Mouse (Mus musculus) liver, embryonic 14 days (tissue): ENCODE data around the gene Unc119. TPM values are rescaled to one million over a fixed set of nuclear protein-coding genes. Genes with fewer than 3 reads are reported as not detected.

Experiments used
- polyA plus RNA-seq: library from polyadenylated mRNA; depleted of rRNA; stranded (reverse); fragments of >200 nt; gene quantifications from 2 replicates; pipeline ENCODE4 v1.2.3, GENCODE M21; 2012; rRNA removed

Unc119 gene
- 30.0 and 34.5 TPM in 2 replicates for polyA plus RNA-seq

DNA sequence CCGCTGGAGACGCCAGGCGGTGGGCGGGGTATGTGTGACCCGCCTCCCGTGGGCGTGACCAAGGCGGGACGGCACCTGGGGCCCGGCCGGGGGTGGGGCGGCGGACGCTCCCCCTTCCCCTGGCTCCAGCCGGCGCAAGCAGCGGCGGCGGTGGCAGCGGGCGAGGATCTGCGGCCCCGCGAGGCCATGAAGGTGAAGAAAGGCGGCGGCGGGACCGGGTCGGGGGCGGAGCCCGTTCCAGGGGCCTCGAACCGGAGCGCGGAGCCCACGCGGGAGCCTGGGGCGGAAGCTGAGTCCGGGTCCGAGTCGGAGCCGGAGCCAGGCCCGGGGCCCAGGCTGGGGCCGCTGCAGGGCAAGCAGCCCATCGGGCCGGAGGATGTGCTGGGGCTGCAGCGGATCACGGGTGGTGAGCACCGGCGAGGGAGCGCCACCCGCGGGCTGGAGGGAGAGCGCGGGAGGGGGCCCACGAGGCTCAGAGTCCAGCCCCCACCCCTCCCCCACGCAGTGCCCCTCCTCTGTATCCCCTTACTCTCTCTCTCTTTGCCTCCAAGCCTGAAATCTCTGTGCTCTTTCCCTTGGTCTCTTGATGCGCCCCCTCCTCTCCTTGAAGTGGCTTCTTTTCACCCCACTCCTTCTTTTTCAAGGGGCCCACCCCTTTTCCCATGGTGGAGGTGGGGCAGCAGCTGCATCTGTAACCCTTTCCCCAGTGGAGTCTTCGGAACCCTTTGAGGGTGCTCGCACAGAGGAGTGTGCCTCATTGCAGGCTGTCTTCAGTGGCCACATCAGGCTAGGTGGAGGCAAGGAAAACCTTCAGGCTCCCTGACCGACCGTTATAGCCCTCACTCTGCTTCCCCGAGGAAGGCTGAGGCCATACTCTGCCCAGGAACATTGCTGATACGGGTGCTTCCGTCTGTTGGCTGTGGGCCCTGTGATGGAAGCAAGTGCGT, at the start of gene Unc119:
Gene Unc119 (plus strand): TSS at position 102 of the 947 bp plus-strand sequence.

DNA sequence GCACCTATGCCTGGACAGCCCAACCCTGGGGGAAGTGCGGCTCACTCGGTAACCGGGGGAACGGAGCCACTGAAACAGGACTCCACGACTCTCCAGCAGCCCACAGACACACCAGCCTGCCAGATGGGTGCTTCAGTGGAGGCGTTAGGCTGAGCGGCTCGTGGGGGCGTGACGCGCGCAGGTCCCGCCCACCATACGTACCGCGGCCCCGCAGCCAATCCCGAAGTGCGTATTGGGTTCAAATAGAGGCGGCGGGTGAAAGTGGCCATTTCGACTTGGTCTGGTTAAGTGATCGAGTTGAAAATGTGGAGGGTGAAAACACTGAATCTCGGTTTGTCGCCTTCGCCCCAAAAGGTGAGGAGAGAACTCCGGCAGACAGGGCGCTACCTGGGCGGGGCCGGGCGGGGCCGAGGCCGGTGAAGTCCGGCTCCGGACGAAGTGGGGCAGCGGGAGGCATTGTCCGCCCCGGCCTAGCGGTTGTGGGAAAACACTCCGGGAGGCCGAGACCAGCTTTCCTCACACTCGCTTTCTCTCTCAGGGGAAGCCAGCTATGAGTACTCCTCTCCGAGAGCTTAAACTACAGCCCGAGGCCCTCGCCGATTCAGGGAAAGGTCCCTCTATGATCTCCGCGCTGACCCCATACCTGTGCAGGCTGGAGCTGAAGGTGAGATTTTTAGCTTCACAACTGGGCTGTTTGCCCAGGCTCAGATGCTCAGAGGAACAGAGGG, 41.8 kb upstream of the Unc119 start, which contains the start of gene Spag5:
Gene Spag5 (plus strand): TSS at position 173 of the 728 bp plus-strand sequence.

DNA sequence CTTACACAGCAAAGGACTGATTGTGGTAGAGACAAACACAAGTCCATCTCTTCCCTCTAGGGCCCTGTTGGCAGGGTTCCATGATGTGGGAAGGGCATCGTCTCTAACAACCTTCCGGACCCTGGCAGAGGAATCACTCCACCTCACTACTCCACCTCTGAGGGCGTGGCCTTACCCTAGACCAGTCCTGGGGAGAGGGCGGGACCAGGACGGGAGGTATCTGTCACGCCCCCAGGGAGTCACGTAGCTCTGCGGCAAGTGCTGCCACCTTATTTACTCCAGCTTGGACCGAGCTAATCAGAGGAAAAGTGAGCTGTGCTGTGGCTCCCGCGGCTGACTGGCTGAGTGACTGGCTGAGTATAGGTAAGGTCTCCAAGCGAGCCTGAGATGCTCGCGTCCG, 20.4 kb upstream of the Unc119 start, which contains the start of gene Aldoc:
Gene Aldoc (plus strand): TSS at position 109 of the 400 bp plus-strand sequence.

DNA sequence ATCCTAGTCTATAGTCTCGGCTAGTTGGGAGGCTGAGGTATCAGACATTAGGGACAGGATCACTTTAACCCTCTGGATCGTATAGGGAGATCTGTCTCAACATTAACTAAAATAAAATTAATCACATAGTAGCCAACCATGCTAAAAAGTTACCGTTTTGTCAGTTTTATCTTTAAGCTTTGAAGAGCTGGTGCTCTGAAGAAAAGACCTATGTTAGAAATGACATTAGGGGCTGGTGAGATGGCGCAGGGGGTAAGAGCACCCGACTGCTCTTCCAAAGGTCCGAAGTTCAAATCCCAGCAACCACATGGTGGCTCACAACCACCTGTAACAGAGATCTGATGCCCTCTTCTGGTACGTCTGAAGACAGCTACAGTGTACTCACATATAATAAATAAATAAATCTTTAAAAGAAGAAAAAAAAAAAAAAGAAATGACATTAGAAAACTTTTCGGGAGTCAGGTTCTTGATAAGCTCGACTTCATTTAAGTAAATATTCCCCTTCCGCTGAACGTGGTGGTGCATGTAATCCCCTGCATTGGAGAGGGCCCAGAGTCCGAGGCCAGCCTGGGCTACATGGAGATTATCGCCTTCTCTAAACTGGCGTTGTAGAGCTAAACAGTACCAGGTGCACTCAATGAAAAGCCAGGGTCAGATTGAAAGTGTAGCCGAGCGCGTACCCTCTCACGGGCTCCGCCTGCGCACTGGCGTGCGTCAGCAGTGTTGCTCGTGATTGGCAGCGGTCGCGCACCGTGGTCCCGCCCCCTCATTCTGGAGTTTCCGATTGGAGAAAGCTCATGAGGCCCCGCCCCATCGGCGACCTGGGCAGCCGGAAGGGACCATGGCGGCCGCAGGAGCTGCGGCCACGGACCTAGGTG, 15.4 kb upstream of the Unc119 start, which contains the start of gene Pigs:
Gene Pigs (plus strand): TSS at position 782 of the 878 bp plus-strand sequence.

DNA sequence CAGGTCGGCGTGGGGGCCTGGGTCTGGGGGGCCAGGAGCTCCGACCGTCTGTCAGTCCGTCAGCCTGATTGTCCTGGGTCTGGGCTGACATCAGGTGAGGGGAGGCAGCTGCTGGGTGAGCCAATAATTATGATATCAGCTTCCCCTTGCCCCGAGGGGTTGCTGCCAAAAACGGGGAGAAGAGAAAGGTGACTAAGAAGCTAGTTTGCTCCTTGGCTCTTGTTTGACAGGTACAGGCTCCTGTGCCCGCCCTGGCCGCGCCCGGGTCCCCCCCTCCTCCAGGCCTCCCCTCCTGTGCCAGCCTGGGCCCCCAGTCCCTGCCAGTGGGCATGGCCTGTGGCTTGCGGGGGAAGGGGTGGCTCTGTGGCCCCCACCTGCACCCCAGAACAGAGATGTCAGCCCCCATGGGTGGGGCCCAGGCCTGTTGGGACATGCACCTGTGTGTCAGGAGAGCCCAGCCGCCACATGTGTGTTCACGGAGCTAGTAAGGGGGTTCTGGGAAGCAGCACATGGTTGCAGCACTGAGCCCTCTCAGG, 43.3 kb downstream of the Unc119 start, which contains the start of gene Foxn1:
Gene Foxn1 (minus strand): TSS at position 51 of the 536 bp plus-strand sequence.

Other genes starting within 250 kb of the Unc119 start
- 2.3 and 2.6 TPM in 2 replicates for gene Fam222b, start 248.8 kb upstream of the Unc119 start, polyA plus RNA-seq
- gene Traf4, start 177.9 kb upstream of the Unc119 start, polyA plus RNA-seq, result 29.3 and 33.9 TPM in 2 replicates
- gene Nek8, start 166.8 kb upstream of the Unc119 start, polyA plus RNA-seq, result 9.5 and 11.0 TPM in 2 replicates
- gene Tlcd1, start 166.8 kb upstream of the Unc119 start, polyA plus RNA-seq, result 65.0 and 65.7 TPM in 2 replicates
- gene Rpl23a, start 159.9 kb upstream of the Unc119 start, polyA plus RNA-seq, result 1,425 and 1,557 TPM in 2 replicates
- gene Rab34, start 155.1 kb upstream of the Unc119 start, polyA plus RNA-seq, result 6.6 and 6.7 TPM in 2 replicates
- 0.07 and 0.25 TPM in 2 replicates for gene Proca1, start 150.1 kb upstream of the Unc119 start, polyA plus RNA-seq
- gene Sdf2, start 97.7 kb upstream of the Unc119 start, polyA plus RNA-seq, result 31.8 and 35.8 TPM in 2 replicates
- 6.9 and 8.8 TPM in 2 replicates for gene Supt6, start 97.5 kb upstream of the Unc119 start, polyA plus RNA-seq
- gene 2610507B11Rik, start 81.7 kb upstream of the Unc119 start, polyA plus RNA-seq, result 20.0 and 24.6 TPM in 2 replicates
- 0.18 and 0.21 TPM in 2 replicates for gene BC030499, start 52.6 kb upstream of the Unc119 start, polyA plus RNA-seq
- 36.6 and 42.5 TPM in 2 replicates for gene Spag5, start 42.0 kb upstream of the Unc119 start, polyA plus RNA-seq
- gene Aldoc, start 20.5 kb upstream of the Unc119 start, polyA plus RNA-seq, result 4.2 TPM in 2 replicates
- 16.9 and 19.0 TPM in 2 replicates for gene Pigs, start 15.1 kb upstream of the Unc119 start, polyA plus RNA-seq
- not detected in 2 replicates for gene Foxn1, start 43.1 kb downstream of the Unc119 start, polyA plus RNA-seq
- gene Slc13a2, start 78.7 kb downstream of the Unc119 start, polyA plus RNA-seq, result not detected in 2 replicates
- 3.1 and 3.4 TPM in 2 replicates for gene Slc46a1, start 122.2 kb downstream of the Unc119 start, polyA plus RNA-seq
- gene Sarm1, start 154.3 kb downstream of the Unc119 start, polyA plus RNA-seq, result 0.09 TPM in 2 replicates
- 358 and 399 TPM in 2 replicates for gene Vtn, start 155.6 kb downstream of the Unc119 start, polyA plus RNA-seq
- gene Sebox, start 160.0 kb downstream of the Unc119 start, polyA plus RNA-seq, result 0.17 and 0.23 TPM in 2 replicates
- 14.0 and 15.5 TPM in 2 replicates for gene Tmem199, start 168.7 kb downstream of the Unc119 start, polyA plus RNA-seq
- 24.1 and 28.3 TPM in 2 replicates for gene Poldip2, start 168.7 kb downstream of the Unc119 start, polyA plus RNA-seq
- 6.9 and 7.5 TPM in 2 replicates for gene Tnfaip1, start 192.8 kb downstream of the Unc119 start, polyA plus RNA-seq
- 39.0 and 48.2 TPM in 2 replicates for gene Ift20, start 192.9 kb downstream of the Unc119 start, polyA plus RNA-seq
- 35.7 and 37.5 TPM in 2 replicates for gene Tmem97, start 207.3 kb downstream of the Unc119 start, polyA plus RNA-seq